ENCODE assay signal across 26 mouse cellular contexts in genomic region chr19:17775943-17776342, GRCm38 (mm10).
DNase-seq lines count a peak whose midpoint lies in the region; ATAC-seq and TF ChIP-seq lines count a peak whose summit lies in the region.
"Had no signal": no experiment of that assay in that cellular context is flagged by ENCODE, and none has a peak within 500 bp of the region (broad histone marks: within the 10 kb centered on the region; RNA-seq: fewer than 3 reads in every experiment).

No protein-coding gene starts in this region.

- H3K36me3 ChIP-seq in liver, embryonic 15.5 days (replicated peaks) = no peaks in the 10 kb centered on the region
- H3K36me3 ChIP-seq in liver, embryonic 11.5 days (ENCODE audit: control insufficient read depth, insufficient read depth, low read length) = no peaks in the 10 kb centered on the region
- no peaks in the 10 kb centered on the region for H3K36me3 ChIP-seq in stomach, embryonic 15.5 days
- no peaks in the 10 kb centered on the region for H3K36me3 ChIP-seq in stomach, postnatal 0 days (ENCODE audit: control insufficient read depth, insufficient read depth, low read length)
- no peaks in the 10 kb centered on the region for H3K36me3 ChIP-seq in midbrain, postnatal 0 days (ENCODE audit: insufficient read depth, low read length)
- H3K36me3 ChIP-seq: embryonic facial prominence, embryonic 12.5 days; G1E; hindbrain, embryonic 10.5 days; hindbrain, embryonic 15.5 days; limb, embryonic 10.5 days; limb, embryonic 15.5 days; lung, embryonic 15.5 days; neural tube, embryonic 13.5 days had no signal

- 34% methylated on average over 2 of the region's 2 CpGs for WGBS in liver, embryonic 15.5 days (ENCODE audit: insufficient replicate concordance)
- 58% methylated on average over 2 of the region's 2 CpGs for WGBS in liver, embryonic 11.5 days
- 52% methylated on average over 2 of the region's 2 CpGs for WGBS in stomach, embryonic 15.5 days
- WGBS in stomach, postnatal 0 days = 41% methylated on average over 2 of the region's 2 CpGs
- WGBS in midbrain, postnatal 0 days = 65% methylated on average over 2 of the region's 2 CpGs

- DNase-seq in liver, embryonic 11.5 days (ENCODE audit: low spot score) = no peak
- DNase-seq in stomach, postnatal 0 days (ENCODE audit: low spot score) = no peak
- DNase-seq in midbrain, postnatal 0 days (ENCODE audit: low spot score) = no peak
- no peak for DNase-seq in layer of hippocampus, postnatal 14 days (ENCODE audit: low spot score in 2 of 2)
- DNase-seq in left cerebral cortex, adult 18-20 months (ENCODE audit: low spot score in 2 of 2) = no peak
- DNase-seq: adrenal gland, postnatal 10 days; cerebellum, adult 11-12 months; cerebellum, adult 9-11 months; embryo, embryonic 11 days; gastrocnemius, postnatal 14 days; heart, postnatal 14 days; kidney, postnatal 14 days; layer of hippocampus, postnatal 36 days; thymus, postnatal 14 days had no signal

- TF ChIP-seq CTCF in stomach, postnatal 0 days (IDR thresholded peaks at IDR 0.05; ENCODE audit: low read depth) = no peak
- TF ChIP-seq CTCF in midbrain, postnatal 0 days (IDR thresholded peaks at IDR 0.05) = no peak

- H3K4me3 ChIP-seq in liver, embryonic 15.5 days (replicated peaks) = no peak overlapping the region
- no peak overlapping the region for H3K4me3 ChIP-seq in liver, embryonic 11.5 days (ENCODE audit: low read depth, low read length)
- H3K4me3 ChIP-seq in stomach, embryonic 15.5 days (replicated peaks) = no peak overlapping the region
- no peak overlapping the region for H3K4me3 ChIP-seq in stomach, postnatal 0 days (ENCODE audit: low read depth, low read length)
- no peak overlapping the region for H3K4me3 ChIP-seq in midbrain, postnatal 0 days (ENCODE audit: low read depth, low read length)
- H3K4me3 ChIP-seq: embryonic facial prominence, embryonic 12.5 days; hindbrain, embryonic 10.5 days; hindbrain, embryonic 15.5 days; limb, embryonic 10.5 days; limb, embryonic 15.5 days; lung, embryonic 15.5 days; neural tube, embryonic 13.5 days had no signal

- H3K27ac ChIP-seq in liver, embryonic 15.5 days (replicated peaks) = no peak overlapping the region
- H3K27ac ChIP-seq in liver, embryonic 11.5 days (ENCODE audit: low read depth, low read length) = no peak overlapping the region
- H3K27ac ChIP-seq in stomach, embryonic 15.5 days = no peak overlapping the region
- no peak overlapping the region for H3K27ac ChIP-seq in stomach, postnatal 0 days (replicated peaks)
- H3K27ac ChIP-seq in midbrain, postnatal 0 days (ENCODE audit: low read depth, low read length) = no peak overlapping the region
- H3K27ac ChIP-seq: embryonic facial prominence, embryonic 12.5 days; hindbrain, embryonic 10.5 days; hindbrain, embryonic 15.5 days; limb, embryonic 10.5 days; limb, embryonic 15.5 days; lung, embryonic 15.5 days; neural tube, embryonic 13.5 days had no signal

- 0 out of 2 replicates have a peak, but pooled peaks have one; percentile 22 for ATAC-seq in liver, embryonic 15.5 days (ENCODE audit: insufficient read depth)
- ATAC-seq in liver, embryonic 11.5 days (replicated peaks; ENCODE audit: low FRiP score) = no peak
- peak; percentile 75 for ATAC-seq in stomach, embryonic 15.5 days (ENCODE audit: insufficient read depth, low FRiP score, low read depth)
- no peak for ATAC-seq in stomach, postnatal 0 days (ENCODE audit: low FRiP score, low TSS enrichment)
- peak; percentile 73; the same call in 1 of the 2 replicates for ATAC-seq in midbrain, postnatal 0 days (ENCODE audit: low FRiP score)
- ATAC-seq: forebrain, embryonic 14.5 days; inflammation-experienced regulatory T-cells, adult 6 months had no signal

- no peak overlapping the region for H3K9ac ChIP-seq in liver, embryonic 15.5 days
- no peak overlapping the region for H3K9ac ChIP-seq in liver, embryonic 11.5 days (ENCODE audit: low read depth, low read length)
- H3K9ac ChIP-seq in stomach, embryonic 15.5 days = no peak overlapping the region
- H3K9ac ChIP-seq in stomach, postnatal 0 days (ENCODE audit: low read length) = no peak overlapping the region
- H3K9ac ChIP-seq in midbrain, postnatal 0 days (replicated peaks; ENCODE audit: low read length, poor library complexity, severe bottlenecking) = no peak overlapping the region
- H3K9ac ChIP-seq: embryonic facial prominence, embryonic 12.5 days; hindbrain, embryonic 15.5 days; limb, embryonic 15.5 days; lung, embryonic 15.5 days; neural tube, embryonic 13.5 days had no signal

- H3K9me3 ChIP-seq in liver, embryonic 15.5 days (replicated peaks) = no peaks in the 10 kb centered on the region
- no peaks in the 10 kb centered on the region for H3K9me3 ChIP-seq in liver, embryonic 11.5 days (ENCODE audit: control insufficient read depth, low read length)
- H3K9me3 ChIP-seq in stomach, embryonic 15.5 days = no peaks in the 10 kb centered on the region
- H3K9me3 ChIP-seq in stomach, postnatal 0 days (ENCODE audit: control insufficient read depth, low read length) = no peaks in the 10 kb centered on the region
- H3K9me3 ChIP-seq in midbrain, postnatal 0 days (ENCODE audit: low read length) = no peaks in the 10 kb centered on the region
- H3K9me3 ChIP-seq: embryonic facial prominence, embryonic 12.5 days; G1E; hindbrain, embryonic 10.5 days; hindbrain, embryonic 15.5 days; limb, embryonic 10.5 days; limb, embryonic 15.5 days; lung, embryonic 15.5 days; neural tube, embryonic 13.5 days had no signal

- no peaks in the 10 kb centered on the region for H3K4me1 ChIP-seq in liver, embryonic 15.5 days (replicated peaks)
- no peaks in the 10 kb centered on the region for H3K4me1 ChIP-seq in liver, embryonic 11.5 days (replicated peaks; ENCODE audit: control insufficient read depth, insufficient read depth, low read length)
- 0 out of 2 replicates have a peak, but pooled peaks cover 2% of the 10 kb centered on the region for H3K4me1 ChIP-seq in stomach, embryonic 15.5 days
- H3K4me1 ChIP-seq in stomach, postnatal 0 days (replicated peaks; ENCODE audit: control insufficient read depth, insufficient read depth) = no peaks in the 10 kb centered on the region
- H3K4me1 ChIP-seq in midbrain, postnatal 0 days (ENCODE audit: insufficient read depth, low read length) = no peaks in the 10 kb centered on the region
- H3K4me1 ChIP-seq: embryonic facial prominence, embryonic 12.5 days; hindbrain, embryonic 10.5 days; hindbrain, embryonic 15.5 days; limb, embryonic 15.5 days; neural tube, embryonic 13.5 days had no signal

- no peak overlapping the region for H3K4me2 ChIP-seq in liver, embryonic 15.5 days
- H3K4me2 ChIP-seq in liver, embryonic 11.5 days = no peak overlapping the region
- no peak overlapping the region for H3K4me2 ChIP-seq in stomach, embryonic 15.5 days
- no peak overlapping the region for H3K4me2 ChIP-seq in stomach, postnatal 0 days (replicated peaks; ENCODE audit: low read depth)
- H3K4me2 ChIP-seq in midbrain, postnatal 0 days (ENCODE audit: low read depth, low read length, poor library complexity, severe bottlenecking) = no peak overlapping the region
- H3K4me2 ChIP-seq: embryonic facial prominence, embryonic 12.5 days; hindbrain, embryonic 15.5 days; limb, embryonic 15.5 days; lung, embryonic 15.5 days; neural tube, embryonic 13.5 days had no signal

- no peaks in the 10 kb centered on the region for H3K27me3 ChIP-seq in liver, embryonic 15.5 days
- H3K27me3 ChIP-seq in liver, embryonic 11.5 days (replicated peaks; ENCODE audit: control insufficient read depth, insufficient read depth, low read length) = no peaks in the 10 kb centered on the region
- no peaks in the 10 kb centered on the region for H3K27me3 ChIP-seq in stomach, embryonic 15.5 days (replicated peaks)
- no peaks in the 10 kb centered on the region for H3K27me3 ChIP-seq in stomach, postnatal 0 days (ENCODE audit: control insufficient read depth, insufficient read depth, low read length)
- no peaks in the 10 kb centered on the region for H3K27me3 ChIP-seq in midbrain, postnatal 0 days (ENCODE audit: insufficient read depth, low read length)
- H3K27me3 ChIP-seq: embryonic facial prominence, embryonic 12.5 days; hindbrain, embryonic 15.5 days; limb, embryonic 15.5 days; lung, embryonic 15.5 days; neural tube, embryonic 13.5 days had no signal

- no peak for TF ChIP-seq EP300 in stomach, postnatal 0 days (optimal IDR thresholded peaks at IDR 0.05)

Comparison
In these comparisons a context has a peak if more than half of its experiments do, and no peak if none do; other contexts are left out.
1. ATAC-seq: peak in liver, embryonic 15.5 days (single experiment), stomach, embryonic 15.5 days (single experiment) and midbrain, postnatal 0 days (single experiment); none in liver, embryonic 11.5 days (single experiment) and stomach, postnatal 0 days (single experiment).